Mouse (Mus musculus) bone marrow, adult 2 months (tissue): ENCODE measurements at regions not wholly inside any gene's neighbourhood (a gene's known extent, or its start where the extent isn't known, plus 50 kb on each side); places are given as distances from the start of the nearest gene placed in this dataset.

Source experiments
- H3K27ac ChIP-seq: fragments of 200-500 bp; 2 replicates; pipeline ENCODE4 v1.5.1; 2012; ENCODE audit warnings: low read depth, mild to moderate bottlenecking, control low read depth, inconsistent platforms, low read length; ENCODE audit not compliant: control insufficient read depth, poor library complexity, insufficient read depth
- H3K4me1 ChIP-seq: fragments of 200-500 bp; 2 replicates; pipeline ENCODE4 v1.6.1; 2011; ENCODE audit warnings: low read length; ENCODE audit not compliant: control insufficient read depth, insufficient read depth
- H3K4me3 ChIP-seq: fragments of 200-500 bp; replicated peaks from 2 replicates; pipeline ENCODE3; 2011; ENCODE audit warnings: mild to moderate bottlenecking, low read depth, low read length, control low read depth; ENCODE audit not compliant: control insufficient read depth
- CTCF ChIP-seq: fragments of 200-500 bp; IDR thresholded peaks from 2 replicates; pipeline ENCODE4 v1.5.1; 2011; ENCODE audit warnings: low read length, control low read depth; ENCODE audit not compliant: control insufficient read depth, insufficient read depth
- POLR2A ChIP-seq: fragments of 200-500 bp; IDR thresholded peaks from 2 replicates; pipeline ENCODE4 v1.6.1; 2011; ENCODE audit warnings: low read depth, mild to moderate bottlenecking, control low read depth, low read length, borderline replicate concordance; ENCODE audit not compliant: control insufficient read depth
- WGBS: fragments of 180-500 bp; shearing (Covaris S2); methylation state at CpG from one replicate; pipeline ENCODE4 v1.1.7; 2018; 5-methylcytosine and 5-hydroxymethylcytosine counted together

GRCm38 (mm10) chr11:43952151-43952550 lies 51.1 kb upstream of the Adra1b start:
- H3K27ac ChIP-seq: no peak overlapping the region
- H3K4me1 ChIP-seq: no peaks in the 10 kb centered on the region
- 61% methylated on average over 1 of the region's 1 CpGs for WGBS
- TF ChIP-seq CTCF (no peak), POLR2A (no peak)
- H3K4me3 ChIP-seq: no peak overlapping the region

- WGBS: 45% methylated on average over 3 of the region's 3 CpGs
- H3K4me1 ChIP-seq: no peaks in the 10 kb centered on the region
- H3K4me3 ChIP-seq: no peak overlapping the region
- no peak overlapping the region for H3K27ac ChIP-seq
- TF ChIP-seq POLR2A: no peak
- TF ChIP-seq CTCF: no peak
Observed at GRCm38 (mm10) chr11:43958241-43958975, 57.4 kb upstream of the Adra1b start.

DNA sequence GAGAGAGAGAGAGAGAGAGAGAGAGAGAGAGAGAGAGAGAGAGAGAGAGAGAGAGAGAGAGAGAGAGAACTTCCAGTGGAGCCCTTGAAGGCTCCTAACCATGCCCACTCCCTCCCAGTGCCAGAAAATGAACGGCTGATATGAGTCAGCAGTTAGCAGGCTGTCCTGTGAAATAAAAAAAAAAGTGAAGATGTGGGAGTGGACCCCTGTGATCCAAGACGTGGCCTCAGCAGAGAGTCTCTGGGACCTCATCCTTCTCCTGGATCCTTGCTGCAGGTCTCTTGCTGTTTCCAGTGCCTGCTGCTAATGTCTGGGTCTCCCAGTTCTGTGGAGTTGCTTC lies 57.9 kb upstream of the Adra1b start:
- Histone ChIP-seq H3K4me3 (no peak overlapping the region), H3K27ac (no peak overlapping the region), H3K4me1 (no peaks in the 10 kb centered on the region)
- 18% methylated on average over 2 of the region's 2 CpGs for WGBS
- TF ChIP-seq CTCF (no peak), POLR2A (no peak)

- no peak overlapping the region for H3K4me3 ChIP-seq
- TF ChIP-seq CTCF (no peak), POLR2A (no peak)
- H3K27ac ChIP-seq: no peak overlapping the region
- 78% methylated on average over 5 of the region's 5 CpGs for WGBS
- no peaks in the 10 kb centered on the region for H3K4me1 ChIP-seq
Observed at GRCm38 (mm10) chr11:43960348-43961105, 59.5 kb upstream of the Adra1b start.

- Histone ChIP-seq H3K4me3 (no peak overlapping the region), H3K27ac (no peak overlapping the region), H3K4me1 (no peaks in the 10 kb centered on the region)
- 84% methylated on average over 6 of the region's 6 CpGs for WGBS
- TF ChIP-seq CTCF (no peak), POLR2A (no peak)
Observed at GRCm38 (mm10) chr11:43961398-43962070, 60.5 kb upstream of the Adra1b start.

- TF ChIP-seq POLR2A (no peak), CTCF (no peak)
- WGBS: 78% methylated on average over 1 of the region's 1 CpGs
Observed at GRCm38 (mm10) chr11:43967764-43968163, 66.8 kb upstream of the Adra1b start.

GRCm38 (mm10) chr11:43971886-43972285 lies 70.9 kb upstream of the Adra1b start:
- no peak overlapping the region for H3K4me3 ChIP-seq
- 63% methylated on average over 3 of the region's 3 CpGs for WGBS

More at GRCm38 (mm10) chr11:43967764-43968163, 66.8 kb upstream of the Adra1b start:
- Histone ChIP-seq H3K4me1 (no peaks in the 10 kb centered on the region), H3K27ac (no peak overlapping the region), H3K4me3 (no peak overlapping the region)

GRCm38 (mm10) chr11:43976024-43976423 lies 75.0 kb upstream of the Adra1b start:
- H3K27ac ChIP-seq: no peak overlapping the region
- 67% methylated on average over 4 of the region's 4 CpGs for WGBS
- H3K4me1 ChIP-seq: no peaks in the 10 kb centered on the region
- no peak overlapping the region for H3K4me3 ChIP-seq
- TF ChIP-seq POLR2A: no peak
- TF ChIP-seq CTCF: no peak

More at GRCm38 (mm10) chr11:43971886-43972285, 70.9 kb upstream of the Adra1b start:
- H3K4me1 ChIP-seq: no peaks in the 10 kb centered on the region
- no peak overlapping the region for H3K27ac ChIP-seq
- TF ChIP-seq CTCF (no peak), POLR2A (no peak)

DNA sequence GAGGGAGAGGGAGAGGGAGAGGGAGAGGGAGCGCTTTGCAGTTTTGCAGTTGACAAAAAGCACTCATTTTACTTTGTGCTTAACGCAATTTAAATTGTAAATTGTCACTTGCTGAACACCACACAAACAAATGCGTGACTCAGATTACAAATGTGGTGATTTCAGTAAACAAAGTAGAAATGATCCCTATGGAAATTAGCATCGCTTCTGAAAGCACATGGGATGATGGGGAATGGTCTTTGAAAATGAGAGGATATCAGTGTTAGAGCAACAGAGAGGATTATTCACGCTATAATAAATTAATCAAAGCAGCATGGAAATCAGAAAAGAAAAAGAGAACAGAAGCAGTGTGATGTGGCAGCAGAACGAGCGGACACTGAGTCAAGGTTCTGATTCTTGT lies 78.4 kb upstream of the Adra1b start:
- H3K4me3 ChIP-seq: no peak overlapping the region
- H3K4me1 ChIP-seq: no peaks in the 10 kb centered on the region
- H3K27ac ChIP-seq: no peak overlapping the region
- WGBS: 85% methylated on average over 7 of the region's 7 CpGs
- TF ChIP-seq CTCF (no peak), POLR2A (no peak)
